Mouse (Mus musculus) heart, postnatal 10 days (tissue): ENCODE measurements around the gene 1700019N19Rik. TPM values are rescaled to one million over a fixed set of nuclear protein-coding genes. Genes with fewer than 3 reads are reported as not detected.

Experiments used
- DNase-seq, 2 experiments: peaks; one replicate each; pipeline ENCODE4 v3.0.0; 2021
- intact Hi-C: fragments of 180-260 bp; cut with DNase I; formaldehyde crosslinking; loops from one replicate; pipeline ENCODE4 v1.15.1; 2025
- total RNA-seq, 2 experiments: library from RNA; stranded (reverse); gene quantifications; 2 replicates each; pipeline ENCODE4 v1.2.3; 2021

The 1700019N19Rik gene
- total RNA-seq, 2 experiments from 2014 or later, result not detected

DNA sequence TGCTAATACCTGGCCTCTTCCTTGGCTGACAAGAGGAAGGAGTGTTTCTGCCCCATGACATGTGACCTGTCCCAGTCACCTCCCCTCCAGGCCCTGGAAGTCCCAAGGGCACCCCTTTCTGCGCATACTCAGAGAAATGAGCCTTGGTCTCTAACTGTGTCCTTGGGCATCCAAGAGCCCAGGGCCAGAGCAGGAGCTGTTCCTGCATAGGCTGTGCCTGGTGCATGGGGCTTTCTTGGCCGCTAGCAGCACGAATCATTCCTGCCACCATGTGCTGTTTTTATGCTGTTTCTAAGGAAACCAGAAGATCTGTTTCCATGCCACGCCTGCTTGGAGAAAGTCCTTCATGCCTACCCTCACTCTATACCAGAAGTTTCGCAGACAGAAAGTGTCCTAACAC lies 16.3 kb upstream of the 1700019N19Rik start:
- intact Hi-C loops, result no loop called here
- DNase-seq, result no peak

DNA sequence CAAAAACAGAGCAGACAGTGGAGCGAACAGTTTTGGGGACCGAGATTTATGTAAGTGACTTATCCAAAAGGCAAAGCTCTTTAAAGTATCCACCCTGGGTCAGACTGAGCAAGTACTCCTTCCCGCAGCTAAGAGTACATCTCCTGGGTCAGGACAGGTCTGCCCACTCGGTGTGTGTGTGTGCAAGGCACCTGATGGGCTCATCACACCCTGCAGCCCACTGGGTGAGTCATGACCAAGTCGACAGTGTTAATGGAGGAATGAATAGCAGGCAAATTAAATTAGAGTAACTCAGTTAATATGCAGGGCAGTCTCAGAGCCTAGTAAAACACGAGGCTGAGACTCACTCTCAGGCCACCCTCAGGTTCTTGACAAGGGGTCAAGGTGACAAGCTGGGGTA lies 14.6 kb upstream of the 1700019N19Rik start:
- intact Hi-C loops, result loop anchor here (5.0 kb wide), 1 partner anchor 53 kb away; no protein-coding TSS in a partner anchor
- DNase-seq, result no peak

DNA sequence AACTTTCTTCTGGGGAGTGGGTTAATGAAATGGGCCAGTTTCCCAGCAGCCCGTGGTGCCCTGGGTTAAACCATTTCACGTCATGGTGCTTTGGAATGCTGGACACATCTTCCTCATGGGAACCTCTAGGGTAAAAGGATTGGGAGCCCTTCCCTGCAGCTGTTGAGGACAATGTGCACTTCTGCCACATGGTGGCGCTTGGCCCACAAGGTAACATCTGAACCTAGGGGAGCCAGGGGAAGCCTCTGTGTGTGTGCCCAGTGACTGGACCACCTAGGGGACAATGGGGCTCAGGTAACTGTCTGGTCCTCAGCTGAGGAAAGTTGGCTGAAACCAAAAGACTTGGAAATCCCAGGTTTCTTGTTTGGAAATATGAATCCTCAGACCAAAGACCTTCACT lies 12.1 kb upstream of the 1700019N19Rik start:
- peak; percentile 81 to 88 for DNase-seq
- intact Hi-C loops, result loop anchor here (1.0 to 5.0 kb wide), 4 partner anchors 44 to 392 kb away; no protein-coding TSS in a partner anchor

DNA sequence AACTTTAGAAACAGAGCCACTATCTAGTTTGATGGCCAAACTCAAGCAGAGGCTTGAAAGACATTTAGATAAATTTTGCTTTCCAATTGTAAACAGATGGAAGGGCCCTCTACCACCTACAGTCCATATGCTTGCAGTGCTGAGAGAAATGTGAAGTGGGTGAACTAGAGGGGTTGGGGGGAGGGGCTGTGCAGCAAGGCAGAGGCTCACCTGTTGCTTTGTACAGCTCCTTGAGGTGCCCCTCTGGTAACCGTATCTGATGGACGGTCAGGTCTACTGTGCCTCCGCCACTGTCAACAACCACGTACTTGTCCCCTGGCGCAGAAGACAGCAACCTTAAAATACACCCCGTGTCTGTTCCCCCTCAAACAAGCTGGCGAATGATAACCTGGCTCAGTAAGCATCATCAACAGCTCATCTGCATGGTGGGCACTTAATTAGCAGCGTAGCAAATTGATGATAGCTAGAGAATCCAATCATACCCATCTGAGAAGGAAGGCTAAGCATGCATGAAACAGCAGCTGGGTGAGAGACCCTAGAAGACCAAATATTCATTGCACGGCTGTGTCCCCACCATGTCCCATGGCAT lies 11.0 kb upstream of the 1700019N19Rik start:
- no peak for DNase-seq
- intact Hi-C loops, result loop anchor here (5.0 kb wide), 1 partner anchor 57 kb away; no protein-coding TSS in a partner anchor

DNA sequence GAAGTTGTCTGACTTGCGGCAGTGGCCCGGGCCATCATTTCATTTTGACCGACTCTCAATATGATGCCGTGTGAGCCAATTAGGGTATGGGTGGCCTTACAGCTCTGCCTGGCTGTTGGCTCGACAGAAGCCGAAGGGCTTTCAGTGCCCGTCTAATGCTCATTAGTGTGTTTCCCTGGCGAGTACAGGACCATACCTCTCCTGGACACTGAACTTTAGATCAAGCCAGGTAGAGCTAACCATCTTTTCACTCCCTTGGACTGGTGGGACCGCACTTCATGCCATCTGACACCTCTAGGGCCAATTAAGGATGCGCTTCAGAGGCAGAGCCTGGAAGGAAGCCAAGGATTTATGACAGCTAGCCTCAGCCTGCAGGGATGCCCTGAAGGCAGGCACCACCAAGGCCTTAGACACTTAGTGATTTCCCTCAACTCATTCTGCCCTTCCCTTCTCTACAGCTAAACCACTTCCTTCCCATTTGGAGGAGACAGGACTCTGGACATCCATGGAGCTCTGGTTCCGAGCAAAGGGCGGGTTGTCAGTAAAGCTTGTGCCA lies 931 bp upstream of the 1700019N19Rik start:
- intact Hi-C loops, result no loop called here
- no peak for DNase-seq

DNA sequence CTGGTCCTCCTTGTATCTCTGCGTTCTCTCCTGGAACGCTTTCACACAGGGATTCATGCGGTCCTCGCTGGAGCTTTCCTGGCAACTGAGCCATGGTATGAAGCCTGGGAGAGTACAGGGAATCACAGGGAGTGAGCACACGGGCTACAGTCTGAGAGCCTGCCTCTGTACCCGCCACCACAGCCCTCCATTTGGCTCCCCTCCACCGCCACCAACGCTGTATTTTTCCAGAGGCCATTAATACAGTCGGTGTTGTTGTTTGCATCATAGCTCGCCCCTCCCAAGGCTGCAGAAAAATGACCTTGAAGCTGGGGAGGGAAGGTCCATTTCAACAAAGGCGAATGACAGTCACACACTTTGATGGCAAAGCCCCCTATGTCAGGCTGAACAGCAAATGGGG lies 5.1 kb downstream of the 1700019N19Rik start:
- DNase-seq, result no peak
- intact Hi-C loops, result no loop called here

DNA sequence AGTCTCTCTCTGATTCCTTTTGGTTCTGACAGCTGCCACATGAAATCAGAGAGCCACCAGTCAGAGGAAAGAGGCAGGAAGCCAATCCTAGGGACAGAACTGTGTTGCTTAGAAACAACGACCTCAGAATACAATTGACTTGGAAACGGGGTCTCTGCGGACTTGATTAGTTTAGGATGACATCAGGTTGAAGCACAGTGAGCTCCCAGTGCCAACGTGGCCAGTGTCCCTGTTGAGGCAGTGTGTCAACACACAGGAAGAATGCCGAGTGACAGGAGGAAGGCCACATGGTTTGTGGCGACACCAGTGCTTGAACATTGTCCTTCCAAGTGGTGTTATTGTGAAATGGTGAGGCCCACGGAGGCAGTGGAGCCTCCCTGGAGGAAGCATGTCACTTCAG lies 10.3 kb downstream of the 1700019N19Rik start:
- peak; percentile 25 to 36 for DNase-seq
- intact Hi-C loops, result no loop called here

DNA sequence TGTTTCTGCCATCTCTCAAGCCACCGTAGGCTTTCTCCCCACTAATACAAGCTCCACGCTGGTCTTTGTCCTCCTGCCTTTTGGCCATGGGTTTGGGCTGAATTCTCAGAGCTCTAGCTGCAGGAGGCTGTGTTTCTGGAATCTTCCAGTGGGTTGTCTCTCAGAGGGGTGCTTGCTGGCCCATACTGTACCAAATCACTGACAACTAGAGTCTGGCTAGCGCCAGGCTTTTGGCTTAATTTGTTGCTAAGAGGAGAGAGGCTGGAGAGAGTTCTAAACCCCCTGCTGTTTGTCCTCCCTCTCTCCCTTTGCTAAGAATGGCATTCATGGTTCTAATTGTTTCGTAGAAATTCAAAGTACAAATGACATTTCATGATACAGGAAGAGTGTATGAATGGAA lies 12.7 kb downstream of the 1700019N19Rik start:
- intact Hi-C loops, result no loop called here
- no peak for DNase-seq

DNA sequence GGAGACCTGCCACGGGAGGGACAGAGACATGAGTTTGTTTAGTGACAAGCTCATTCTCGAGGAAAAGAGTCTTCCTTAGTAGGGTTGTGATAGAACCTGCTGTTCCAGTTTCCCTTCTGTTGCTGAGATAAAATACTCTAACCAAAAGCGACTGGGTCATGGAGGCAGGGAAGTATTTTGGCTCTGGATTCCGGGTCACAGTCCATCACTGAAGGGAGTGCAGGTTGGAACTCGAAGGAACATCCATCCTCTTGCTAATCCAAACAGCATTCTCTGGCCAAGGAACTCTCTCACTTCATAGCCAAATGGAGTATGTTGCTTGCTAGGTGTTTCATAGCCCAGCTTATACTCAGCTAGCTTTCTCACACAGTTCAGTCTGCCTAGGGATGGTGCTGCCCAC lies 17.8 kb downstream of the 1700019N19Rik start:
- intact Hi-C loops, result no loop called here

DNA sequence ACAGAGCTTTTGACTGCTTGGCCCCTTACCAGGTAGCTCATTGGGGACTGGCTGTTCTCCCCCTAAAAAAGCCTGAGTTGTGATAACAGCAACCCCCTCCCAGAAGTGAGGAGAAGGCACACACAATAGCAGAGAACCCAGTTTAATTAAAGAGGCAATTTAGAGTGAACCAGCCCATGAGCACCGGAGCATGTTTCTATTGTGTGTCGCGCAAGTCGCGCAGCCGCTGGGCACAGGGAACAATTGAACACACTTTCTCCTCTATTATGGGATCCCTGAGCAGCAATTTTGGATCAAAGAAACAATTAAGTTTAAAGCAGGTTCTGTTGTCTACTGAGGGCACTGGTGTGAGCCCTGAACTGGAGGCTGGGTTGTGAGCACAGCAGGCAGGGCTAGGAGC lies 26.9 kb downstream of the 1700019N19Rik start:
- no peak for DNase-seq
- intact Hi-C loops, result no loop called here

More for the DNA sequence above, 17.8 kb downstream of the 1700019N19Rik start:
- no peak for DNase-seq

DNA sequence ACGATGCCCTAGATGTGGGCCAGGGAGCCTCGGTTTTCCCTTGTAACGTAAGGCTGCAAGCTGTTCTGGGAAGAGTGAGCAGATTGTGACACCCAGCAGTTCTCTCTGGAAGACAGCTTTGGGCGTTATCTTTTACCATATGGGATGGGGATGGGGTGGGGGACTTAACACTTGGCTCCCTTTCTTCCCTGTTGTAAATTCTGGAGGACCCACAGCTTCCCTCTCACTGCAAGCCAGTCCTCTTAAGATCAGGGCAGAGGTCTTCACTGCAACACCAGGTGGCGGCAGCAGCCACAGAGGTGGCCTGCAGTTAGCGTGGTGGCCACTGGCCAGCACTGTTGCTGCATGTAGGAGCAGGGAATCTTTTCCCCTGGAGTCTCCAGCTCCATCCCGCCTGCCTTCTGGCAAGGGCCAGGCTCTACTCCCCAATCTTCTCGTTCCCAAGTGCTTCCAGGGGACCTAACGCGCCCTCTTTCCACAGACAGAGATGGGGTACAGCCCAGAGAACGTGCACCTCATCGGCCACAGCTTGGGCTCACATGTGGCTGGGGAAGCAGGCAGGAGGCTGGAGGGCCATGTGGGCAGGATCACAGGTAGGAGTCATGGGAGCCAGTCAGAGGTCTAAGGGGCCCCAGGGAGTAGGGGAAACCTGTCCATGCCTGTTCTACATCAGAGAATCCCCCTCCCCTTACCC lies 31.3 kb downstream of the 1700019N19Rik start:
- peak; percentile 81 to 84 for DNase-seq
- intact Hi-C loops, result loop anchor here (1.0 to 2.0 kb wide), 3 partner anchors 44 to 434 kb away; no protein-coding TSS in a partner anchor

DNA sequence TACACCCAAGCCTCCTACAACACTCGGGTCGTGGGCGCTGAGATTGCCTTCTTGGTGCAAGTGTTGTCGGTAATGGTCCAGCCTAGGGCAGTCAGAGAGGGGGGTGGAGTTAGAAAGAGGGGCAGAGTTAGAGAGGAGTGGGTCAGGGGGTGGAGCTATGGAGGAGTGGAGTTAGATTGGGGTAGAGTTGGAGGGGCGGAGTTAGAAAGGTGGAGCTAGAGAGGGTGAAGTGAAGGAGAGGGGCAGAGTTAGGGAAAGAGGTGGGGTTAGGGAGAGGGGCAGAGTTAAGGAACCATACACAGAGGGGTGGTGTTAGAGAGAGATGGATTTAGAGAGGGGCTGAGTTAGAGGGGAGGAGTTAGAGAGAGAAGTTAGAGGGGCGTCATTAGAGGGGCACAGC lies 31.9 kb downstream of the 1700019N19Rik start:
- intact Hi-C loops, result loop anchor here (2.0 kb wide), 2 partner anchors 44 to 434 kb away; no protein-coding TSS in a partner anchor
- DNase-seq, result no peak

DNA sequence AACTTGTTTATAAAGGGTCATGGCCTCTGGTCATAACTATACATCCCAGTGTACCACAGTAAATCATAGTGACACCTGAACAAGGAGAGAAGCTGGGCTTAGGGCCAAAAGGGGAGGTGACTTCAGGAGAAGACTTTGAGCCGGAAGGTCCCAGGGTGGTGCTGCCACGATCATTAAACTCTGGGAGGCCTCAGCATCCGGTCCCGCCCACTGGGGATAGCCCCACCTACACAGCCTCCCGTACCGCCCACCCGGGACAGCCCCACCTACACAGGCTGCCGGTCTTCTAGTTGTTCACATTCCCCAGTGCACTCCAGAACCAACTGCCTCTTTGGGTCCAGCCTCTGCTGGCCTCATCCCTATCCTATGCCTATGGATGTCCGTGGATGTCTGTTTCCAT lies 34.8 kb downstream of the 1700019N19Rik start, which contains the start of gene Pnliprp2:
Pnliprp2 (plus strand) TSS at position 297 of the 400 bp plus-strand sequence.
- intact Hi-C loops, result no loop called here
- DNase-seq, result no peak

DNA sequence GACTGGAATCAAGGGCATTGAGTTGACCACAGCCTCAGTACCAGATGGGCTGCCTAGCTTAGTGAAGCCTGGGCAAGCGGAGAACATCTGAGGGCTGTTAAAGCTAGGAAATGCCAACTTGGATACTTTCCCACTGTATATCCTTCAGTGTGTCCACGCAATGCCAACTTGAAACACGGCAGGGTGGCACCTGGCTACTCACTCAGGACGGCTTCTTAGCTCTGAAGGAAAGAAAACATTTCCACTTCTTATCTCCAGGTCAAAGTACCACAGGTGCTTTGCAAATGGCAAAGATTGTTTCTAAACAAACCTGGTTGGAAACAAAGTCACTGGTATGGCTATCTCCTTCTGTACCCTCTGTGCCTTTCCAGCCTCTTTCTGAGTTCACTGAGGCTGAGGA lies 35.4 kb downstream of the 1700019N19Rik start:
- no peak for DNase-seq
- intact Hi-C loops, result no loop called here

DNA sequence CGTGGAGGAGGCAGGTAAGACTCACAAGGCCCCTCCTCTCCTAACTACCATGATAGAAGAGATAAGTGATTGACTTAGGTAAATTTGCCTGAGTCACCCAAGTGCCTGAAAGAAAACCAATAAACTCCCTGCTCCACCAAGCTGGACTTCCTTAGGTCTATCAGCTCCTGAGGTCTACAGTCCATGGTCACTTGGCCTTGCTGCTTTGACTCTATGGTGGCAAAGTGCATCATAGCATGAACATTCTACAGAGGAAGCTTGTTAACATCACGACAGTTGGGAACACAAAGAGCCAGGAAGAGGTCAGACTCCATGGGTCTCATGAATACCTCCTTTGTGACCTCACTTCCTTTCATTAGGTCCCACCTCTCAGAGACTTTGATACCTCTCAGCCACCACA lies 42.8 kb downstream of the 1700019N19Rik start:
- intact Hi-C loops, result no loop called here

DNA sequence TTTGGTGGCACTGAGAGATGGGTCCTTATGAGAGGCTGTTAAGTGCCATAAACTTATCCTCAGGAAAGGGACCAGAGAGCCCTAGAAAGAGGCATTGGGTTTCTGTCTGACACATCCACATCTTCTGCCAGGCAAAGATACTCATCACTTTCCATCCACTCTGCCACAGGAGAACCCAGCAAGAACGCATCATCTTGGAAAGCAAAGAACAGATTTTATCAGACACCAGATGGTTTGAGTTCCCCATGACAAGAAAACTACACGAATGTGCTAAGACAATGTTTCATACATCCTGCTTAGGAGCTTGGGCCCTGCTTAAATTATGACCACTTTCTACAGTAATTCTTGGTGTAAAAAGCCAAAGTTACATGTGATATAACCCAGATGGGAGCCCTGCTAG lies 43.4 kb downstream of the 1700019N19Rik start:
- DNase-seq, result no peak
- intact Hi-C loops, result no loop called here

More for the DNA sequence above, 42.8 kb downstream of the 1700019N19Rik start:
- DNase-seq, result no peak

DNA sequence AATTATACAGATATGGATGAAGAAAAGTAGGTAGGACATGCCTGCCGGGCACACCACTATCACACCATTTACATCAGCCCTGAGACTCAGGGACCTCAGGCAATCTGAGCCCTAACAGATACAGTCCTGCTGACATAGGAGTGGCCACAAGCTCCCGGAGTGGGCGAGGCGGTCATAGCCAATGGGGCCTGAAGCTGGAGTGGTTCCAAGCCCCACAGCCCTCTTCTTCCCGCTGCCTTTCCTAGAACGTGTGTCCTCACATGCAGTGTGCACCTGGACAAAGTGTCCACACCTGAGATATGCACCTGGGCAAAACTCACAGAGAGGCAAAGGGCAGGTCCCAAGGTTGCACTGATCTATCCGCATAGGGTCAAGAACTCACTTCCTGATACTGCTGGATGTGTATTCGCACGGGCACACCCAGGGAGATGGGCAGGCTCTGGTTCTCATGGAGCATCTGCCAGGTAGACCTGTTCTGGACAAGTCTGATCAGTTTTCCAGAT lies 46.7 kb downstream of the 1700019N19Rik start:
- DNase-seq, result no peak
- intact Hi-C loops, result no loop called here

DNA sequence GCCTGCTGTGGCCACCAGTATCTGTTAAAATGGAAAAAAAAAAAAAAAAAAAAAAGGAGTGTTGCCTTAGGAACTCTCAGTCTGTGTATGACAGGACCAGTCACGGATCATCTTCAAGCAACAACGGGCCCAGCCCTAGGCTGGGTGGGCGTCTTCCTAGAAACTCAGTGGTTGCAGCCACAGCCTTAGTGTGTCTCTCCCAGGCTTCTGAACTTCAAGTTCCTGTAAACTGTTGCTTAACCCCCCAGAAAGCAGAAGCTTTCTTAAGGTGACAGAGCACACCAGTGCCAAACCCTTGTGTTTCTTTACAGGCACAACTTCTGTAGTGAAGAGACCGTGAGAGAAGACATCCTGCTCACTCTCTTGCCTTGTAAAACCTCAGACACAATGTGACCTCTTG lies 50.5 kb downstream of the 1700019N19Rik start:
- DNase-seq, result no peak
- intact Hi-C loops, result no loop called here

DNA sequence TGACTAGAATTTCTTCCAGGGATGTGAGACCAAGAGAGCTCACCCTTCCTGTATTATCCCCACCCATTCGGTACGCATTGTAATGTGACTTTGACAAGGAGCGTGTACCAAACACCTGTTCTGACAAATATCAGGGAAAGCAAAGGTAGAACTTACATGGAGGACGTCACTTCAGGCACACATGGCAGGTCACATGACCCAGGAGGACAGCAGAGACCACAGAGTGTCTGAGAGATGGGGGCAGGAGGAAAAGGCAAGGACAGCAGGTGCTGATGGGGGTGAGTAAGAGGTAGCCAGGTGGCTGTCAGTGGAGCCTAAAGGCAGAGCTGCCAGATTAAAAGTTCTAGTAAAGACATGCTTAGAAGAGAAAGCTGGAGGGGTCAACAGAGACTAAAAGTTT lies 51.5 kb downstream of the 1700019N19Rik start:
- intact Hi-C loops, result no loop called here

DNA sequence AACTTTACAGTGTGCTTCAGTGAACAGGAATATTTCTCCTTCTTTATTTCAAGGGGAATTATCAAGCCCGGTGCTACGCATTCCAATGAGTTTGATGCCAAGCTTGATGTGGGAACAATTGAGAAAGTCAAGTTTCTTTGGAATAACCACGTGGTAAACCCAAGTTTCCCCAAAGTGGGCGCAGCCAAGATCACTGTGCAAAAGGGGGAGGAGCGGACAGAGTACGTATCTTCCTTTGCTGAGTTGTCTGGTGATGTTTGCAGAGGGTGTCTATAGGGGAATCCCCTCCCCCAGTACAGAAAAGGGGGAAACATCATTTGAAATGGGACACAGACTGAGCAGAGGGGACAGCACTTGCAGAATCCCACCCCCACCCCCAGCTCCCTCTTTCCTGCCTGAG lies 53.2 kb downstream of the 1700019N19Rik start:
- no peak for DNase-seq
- intact Hi-C loops, result no loop called here

More for the DNA sequence above, 51.5 kb downstream of the 1700019N19Rik start:
- no peak for DNase-seq

DNA sequence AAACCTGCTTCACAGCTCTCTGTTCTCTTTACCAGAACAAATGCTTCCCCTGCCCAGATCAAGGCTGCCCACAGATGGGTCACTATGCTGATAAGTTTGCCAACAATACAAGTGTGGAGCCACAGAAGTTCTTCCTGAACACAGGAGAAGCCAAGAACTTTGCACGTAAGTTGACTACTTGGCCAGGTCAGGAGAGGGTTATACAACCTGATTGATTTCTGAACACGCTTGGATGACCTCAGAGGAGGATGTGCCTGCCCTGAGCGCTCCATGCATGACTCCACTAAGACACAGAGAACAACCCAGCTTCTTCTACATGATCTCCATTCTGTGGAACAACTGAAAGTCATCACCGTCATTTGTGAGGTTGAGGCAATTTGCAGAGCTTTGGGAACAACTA lies 56.1 kb downstream of the 1700019N19Rik start:
- DNase-seq, result no peak
- intact Hi-C loops, result no loop called here
